Comparison of ENCODE assay signal across 7 mouse cellular contexts in the genomic region with DNA sequence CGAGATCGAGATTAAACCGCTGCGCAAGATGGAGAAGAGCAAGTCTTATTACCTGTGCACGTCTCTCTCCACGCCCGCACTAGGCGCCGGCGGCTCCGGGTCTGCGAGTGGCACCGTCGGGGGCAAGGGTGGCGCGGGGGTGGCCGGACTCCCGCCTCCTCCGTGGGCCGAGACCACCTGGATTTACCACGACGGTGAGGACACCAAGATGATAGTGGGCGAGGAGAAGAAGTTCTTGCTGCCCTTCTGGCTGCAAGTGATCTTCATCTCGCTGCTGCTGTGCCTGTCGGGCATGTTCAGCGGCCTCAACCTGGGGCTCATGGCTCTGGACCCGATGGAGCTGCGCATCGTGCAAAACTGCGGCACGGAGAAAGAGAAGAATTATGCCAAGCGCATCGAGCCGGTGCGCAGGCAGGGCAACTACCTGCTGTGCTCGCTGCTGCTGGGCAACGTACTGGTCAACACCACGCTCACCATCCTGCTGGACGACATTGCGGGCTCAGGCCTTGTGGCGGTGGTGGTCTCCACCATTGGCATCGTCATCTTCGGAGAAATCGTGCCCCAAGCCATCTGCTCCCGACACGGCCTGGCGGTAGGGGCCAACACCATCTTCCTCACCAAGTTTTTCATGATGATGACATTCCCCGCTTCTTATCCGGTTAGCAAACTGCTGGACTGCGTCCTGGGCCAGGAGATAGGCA. TPM values are rescaled to one million over a fixed set of nuclear protein-coding genes. Genes with fewer than 3 reads are reported as not detected.
A peak's percentile ranks its signal among the peaks of the same experiment; 100 is the strongest.
DNase-seq lines count a peak whose midpoint lies in the region; ATAC-seq and TF ChIP-seq lines count a peak whose summit lies in the region.

No protein-coding gene starts in this region.

- H3K4me3 ChIP-seq in MEL (ENCODE audit: control insufficient read depth in 1 of 2, insufficient read depth in 1 of 2, low read depth in 2 of 2, low read length in 2 of 2): peak overlapping the region; percentile 67 to 96
- peak overlapping the region; percentile 84 for H3K4me3 ChIP-seq in bone marrow macrophage, adult 2 months (ENCODE audit: insufficient read depth, low read length)
- peak overlapping the region; percentile 72 for H3K4me3 ChIP-seq in forebrain, embryonic 11.5 days (ENCODE audit: low read depth, low read length)
- peak overlapping the region; percentile 84 for H3K4me3 ChIP-seq in hindbrain, embryonic 14.5 days (replicated peaks; ENCODE audit: low read length)
- H3K4me3 ChIP-seq in midbrain, embryonic 11.5 days (ENCODE audit: low read depth, low read length): peak overlapping the region; percentile 77

- H3K27me3 ChIP-seq in MEL (ENCODE audit: control insufficient read depth in 1 of 2, insufficient read depth in 2 of 2, low read length in 2 of 2): peaks cover 2 to 12% of the 10 kb centered on the region in 2 experiments; a peak in 3 of 4 replicates
- H3K27me3 ChIP-seq in forebrain, embryonic 11.5 days (ENCODE audit: control insufficient read depth, insufficient read depth, low read length): peaks cover 9% of the 10 kb centered on the region
- peaks cover 7% of the 10 kb centered on the region; the same call in 1 of the 2 replicates for H3K27me3 ChIP-seq in hindbrain, embryonic 14.5 days (ENCODE audit: control insufficient read depth, insufficient read depth, low read length)
- peaks cover 6% of the 10 kb centered on the region for H3K27me3 ChIP-seq in midbrain, embryonic 11.5 days (ENCODE audit: control insufficient read depth, insufficient read depth, low read length)

- no peak for TF ChIP-seq CTCF in MEL (IDR thresholded peaks at IDR 0.05 in 2 of 3, conservative IDR thresholded peaks at IDR 0.05 in 1 of 3; ENCODE audit: control insufficient read depth in 1 of 3, insufficient read depth in 1 of 3, low read depth in 2 of 3, low read length in 3 of 3, poor library complexity in 1 of 3, severe bottlenecking in 1 of 3)
- TF ChIP-seq CTCF in bone marrow macrophage, adult 2 months (IDR thresholded peaks at IDR 0.05; ENCODE audit: low read depth, low read length): no peak

- peaks cover 0 to 30% of the 10 kb centered on the region in 2 experiments; a peak in 2 of 4 replicates for H3K36me3 ChIP-seq in MEL (ENCODE audit: control insufficient read depth in 1 of 2, insufficient read depth in 2 of 2, low read length in 2 of 2)
- no peaks in the 10 kb centered on the region for H3K36me3 ChIP-seq in forebrain, embryonic 11.5 days (ENCODE audit: control insufficient read depth, insufficient read depth, low read length)
- no peaks in the 10 kb centered on the region for H3K36me3 ChIP-seq in hindbrain, embryonic 14.5 days (replicated peaks; ENCODE audit: control insufficient read depth, insufficient read depth)
- H3K36me3 ChIP-seq in midbrain, embryonic 11.5 days (ENCODE audit: control insufficient read depth, insufficient read depth, low read length): no peaks in the 10 kb centered on the region

- no peak overlapping the region for H3K27ac ChIP-seq in MEL (ENCODE audit: control insufficient read depth, low read depth, low read length)
- H3K27ac ChIP-seq in bone marrow macrophage, adult 2 months (ENCODE audit: insufficient read depth, low read depth, low read length): no peak overlapping the region
- H3K27ac ChIP-seq in forebrain, embryonic 11.5 days (ENCODE audit: low read depth, low read length): no peak overlapping the region
- peak overlapping the region; percentile 93 for H3K27ac ChIP-seq in hindbrain, embryonic 14.5 days
- no peak overlapping the region; the same call in 1 of the 2 replicates for H3K27ac ChIP-seq in midbrain, embryonic 11.5 days (ENCODE audit: low read depth, low read length)

- peaks cover 23 to 24% of the 10 kb centered on the region in 2 experiments for H3K4me1 ChIP-seq in MEL (ENCODE audit: control insufficient read depth in 1 of 2, insufficient read depth in 2 of 2, low read length in 2 of 2)
- peaks cover 16% of the 10 kb centered on the region for H3K4me1 ChIP-seq in bone marrow macrophage, adult 2 months (ENCODE audit: control insufficient read depth, insufficient read depth, low read length)
- peaks cover 8% of the 10 kb centered on the region; the same call in 1 of the 2 replicates for H3K4me1 ChIP-seq in forebrain, embryonic 11.5 days (replicated peaks; ENCODE audit: control insufficient read depth, insufficient read depth, low read length)
- peaks cover 41% of the 10 kb centered on the region for H3K4me1 ChIP-seq in hindbrain, embryonic 14.5 days (replicated peaks; ENCODE audit: control insufficient read depth, insufficient read depth, low read length)
- peaks cover 20% of the 10 kb centered on the region for H3K4me1 ChIP-seq in midbrain, embryonic 11.5 days (ENCODE audit: control insufficient read depth, insufficient read depth, low read length)

- H3K9me3 ChIP-seq in MEL (replicated peaks; ENCODE audit: insufficient read depth, low read length): no peaks in the 10 kb centered on the region
- no peaks in the 10 kb centered on the region; the same call in 1 of the 2 replicates for H3K9me3 ChIP-seq in forebrain, embryonic 11.5 days (ENCODE audit: control insufficient read depth, low read length)
- H3K9me3 ChIP-seq in hindbrain, embryonic 14.5 days (ENCODE audit: control insufficient read depth, low read length): no peaks in the 10 kb centered on the region
- no peaks in the 10 kb centered on the region for H3K9me3 ChIP-seq in midbrain, embryonic 11.5 days (ENCODE audit: control insufficient read depth, low read length)

- TF ChIP-seq RAD21 in MEL (IDR thresholded peaks at IDR 0.05; ENCODE audit: low read depth, low read length): no peak

- H3K9ac ChIP-seq in MEL (ENCODE audit: control insufficient read depth, low read depth, low read length, poor library complexity, severe bottlenecking): peak overlapping the region; percentile 77
- peak overlapping the region; percentile 69 for H3K9ac ChIP-seq in forebrain, embryonic 11.5 days (ENCODE audit: low read length)
- peak overlapping the region; percentile 79 for H3K9ac ChIP-seq in hindbrain, embryonic 14.5 days
- peak overlapping the region; percentile 77 for H3K9ac ChIP-seq in midbrain, embryonic 11.5 days (ENCODE audit: low read length)

- ATAC-seq in forebrain, embryonic 11.5 days (replicated peaks; ENCODE audit: low FRiP score): no peak
- no peak for ATAC-seq in hindbrain, embryonic 14.5 days (ENCODE audit: low FRiP score)
- no peak for ATAC-seq in midbrain, embryonic 11.5 days (ENCODE audit: low FRiP score)

- peak overlapping the region; percentile 94 for H3K4me2 ChIP-seq in forebrain, embryonic 11.5 days (ENCODE audit: low read depth, low read length, severe bottlenecking)
- peak overlapping the region; percentile 99 for H3K4me2 ChIP-seq in hindbrain, embryonic 14.5 days (replicated peaks)
- peak overlapping the region; percentile 70 for H3K4me2 ChIP-seq in midbrain, embryonic 11.5 days

- no peaks in the 10 kb centered on the region; the same call in 1 of the 2 replicates for H3K79me2 ChIP-seq in MEL (ENCODE audit: control insufficient read depth, insufficient read depth, low read length, poor library complexity)

- under 1% methylated on average over 49 of the region's 50 CpGs for WGBS in forebrain, embryonic 11.5 days
- under 1% methylated on average over 47 of the region's 50 CpGs for WGBS in hindbrain, embryonic 14.5 days
- under 1% methylated on average over 50 of the region's 50 CpGs for WGBS in midbrain, embryonic 11.5 days

- TF ChIP-seq EP300 in MEL (IDR thresholded peaks at IDR 0.05; ENCODE audit: low read depth in 1 of 2, low read length in 2 of 2): no peak

- peak; percentile 67 for DNase-seq in MEL (ENCODE audit: low read depth, low spot score)
- DNase-seq in forebrain, embryonic 11.5 days (ENCODE audit: low spot score): peak; percentile 73
- DNase-seq in hindbrain, embryonic 14.5 days (ENCODE audit: low spot score): no peak
- DNase-seq in left cerebral cortex, adult 8-10 months (ENCODE audit: low spot score in 2 of 2): peak; percentile 25 to 34
- peak; percentile 96 for DNase-seq in midbrain, embryonic 11.5 days (ENCODE audit: low spot score, missing footprints)
- DNase-seq in spleen, adult 12 weeks (ENCODE audit: low spot score): peak; percentile 55

- TF ChIP-seq POLR2A in MEL (IDR thresholded peaks at IDR 0.05; ENCODE audit: control insufficient read depth in 1 of 2, insufficient read depth in 1 of 2, low read depth in 1 of 2, low read length in 2 of 2, poor library complexity in 1 of 2): no peak
- TF ChIP-seq POLR2A in bone marrow macrophage, adult 2 months (IDR thresholded peaks at IDR 0.05; ENCODE audit: borderline replicate concordance, low read depth, low read length): no peak

TF ChIP-seq in MEL, 35 proteins besides CTCF, POLR2A, EP300 and RAD21:
- TF ChIP-seq MXI1 (IDR thresholded peaks at IDR 0.05; ENCODE audit: low read depth, low read length) (no peak), TCF12 (IDR thresholded peaks at IDR 0.05; ENCODE audit: low read depth, low read length) (0 out of 2 replicates have a peak, but pooled peaks have one; percentile 12), NRF1 (IDR thresholded peaks at IDR 0.05; ENCODE audit: insufficient read depth, low read depth, low read length, poor library complexity, severe bottlenecking) (no peak)

RNA-seq across cellular contexts. Expression of a gene that starts 1.0 kb away (rescaled TPM):
- 4.0 and 5.7 TPM in 2 replicates for total RNA-seq in MEL (2012; rRNA removed)
- polyA plus RNA-seq in MEL (2012; ENCODE audit: insufficient read depth in 1 of 2, insufficient read length in 2 of 2, low read depth in 1 of 2, low replicate concordance in 2 of 2, missing spikeins in 1 of 2): 10 to 100 TPM in 1 of 2 experiments, not detected in 1; 10.7 TPM
- polyA plus RNA-seq in bone marrow macrophage, adult 2 months (2012; ENCODE audit: insufficient read depth, insufficient read length, missing spikeins): 16.0 and 16.2 TPM in 2 replicates
- polyA plus RNA-seq in forebrain, embryonic 11.5 days (2014; fragmentation: Nextera tagmentation; extraction: Ambion mirVana): 3.2 and 3.8 TPM in 2 replicates
- 9.3 and 10.8 TPM in 2 replicates for polyA plus RNA-seq in hindbrain, embryonic 14.5 days (2014; fragmentation: Nextera tagmentation; extraction: Ambion mirVana)
- 10 to 100 TPM; 35.0 to 47.0 (median 37.1) TPM for total RNA-seq in left cerebral cortex, adult 8-10 months (2022)
- 4.5 and 4.9 TPM in 2 replicates for polyA plus RNA-seq in midbrain, embryonic 11.5 days (2014; fragmentation: Nextera tagmentation; extraction: Ambion mirVana)

RNA-seq across cellular contexts. Expression of a gene that starts 55.2 kb away (rescaled TPM):
- 17.0 and 22.8 TPM in 2 replicates for total RNA-seq in MEL (2012; rRNA removed)
- 10 to 100 TPM in 1 of 2 experiments, not detected in 1; 52.2 TPM for polyA plus RNA-seq in MEL (2012; ENCODE audit: insufficient read depth in 1 of 2, insufficient read length in 2 of 2, low read depth in 1 of 2, low replicate concordance in 2 of 2, missing spikeins in 1 of 2)
- polyA plus RNA-seq in bone marrow macrophage, adult 2 months (2012; ENCODE audit: insufficient read depth, insufficient read length, missing spikeins): 9.8 and 10.7 TPM in 2 replicates
- 19.4 and 24.0 TPM in 2 replicates for polyA plus RNA-seq in forebrain, embryonic 11.5 days (2014; fragmentation: Nextera tagmentation; extraction: Ambion mirVana)
- 38.6 and 40.1 TPM in 2 replicates for polyA plus RNA-seq in hindbrain, embryonic 14.5 days (2014; fragmentation: Nextera tagmentation; extraction: Ambion mirVana)
- total RNA-seq in left cerebral cortex, adult 8-10 months (2022): 10 to 100 TPM; 31.3 to 38.3 (median 35.0) TPM
- polyA plus RNA-seq in midbrain, embryonic 11.5 days (2014; fragmentation: Nextera tagmentation; extraction: Ambion mirVana): 33.8 and 37.6 TPM in 2 replicates
